Mouse (Mus musculus) neural tube, embryonic 14.5 days (tissue): ENCODE measurements at regions not wholly inside any gene's neighbourhood (a gene's known extent, or its start where the extent isn't known, plus 50 kb on each side); places are given as distances from the start of the nearest gene placed in this dataset.

Source experiments
- ATAC-seq: fragments of 200-750 bp; cut with Nextera tagmentation; 2 replicates; pipeline ENCODE4 v1.8.0; 2017; ENCODE audit warnings: low read depth, mild to moderate bottlenecking, moderate TSS enrichment, moderate library complexity
- H3K27ac ChIP-seq: fragments of 300-500 bp; sonication (generic); 2 replicates; pipeline ENCODE4 v1.5.1; 2014; ENCODE audit warnings: low read depth, mild to moderate bottlenecking, control low read depth, low read length, moderate library complexity, mixed read lengths
- H3K27me3 ChIP-seq: fragments of 300-500 bp; sonication (generic); 2 replicates; pipeline ENCODE4 v1.6.1; 2014; ENCODE audit warnings: low read length; ENCODE audit not compliant: control insufficient read depth, insufficient read depth
- H3K36me3 ChIP-seq: fragments of 300-500 bp; sonication (generic); 2 replicates; pipeline ENCODE4 v1.6.1; 2014; ENCODE audit warnings: low read length, mixed read lengths; ENCODE audit not compliant: control insufficient read depth, insufficient read depth
- H3K4me1 ChIP-seq: fragments of 300-500 bp; sonication (generic); 2 replicates; pipeline ENCODE4 v1.6.1; 2014; ENCODE audit warnings: low read length; ENCODE audit not compliant: control insufficient read depth, insufficient read depth
- H3K4me2 ChIP-seq: fragments of 300-500 bp; sonication (generic); 2 replicates; pipeline ENCODE4 v1.6.1; 2014; ENCODE audit warnings: mild to moderate bottlenecking, low read depth, low read length, control low read depth
- H3K4me3 ChIP-seq: fragments of 300-500 bp; sonication (generic); 2 replicates; pipeline ENCODE4 v1.5.1; 2014; ENCODE audit warnings: low read depth, low read length, control low read depth, mixed read lengths
- H3K9ac ChIP-seq: fragments of 300-500 bp; sonication (generic); replicated peaks from 2 replicates; pipeline ENCODE4 v1.6.1; 2014; ENCODE audit warnings: low read depth, mild to moderate bottlenecking, control low read depth, low read length, mixed read lengths
- H3K9me3 ChIP-seq: fragments of 300-500 bp; sonication (generic); 2 replicates; pipeline ENCODE4 v1.6.1; 2016; ENCODE audit warnings: low read length; ENCODE audit not compliant: control insufficient read depth
- WGBS: fragments of 180-500 bp; shearing (Covaris S2); extraction: QIAGEN DNeasy Blood & Tissue Kit; methylation state at CpG from one replicate; pipeline ENCODE4 v1.1.7; 2014; 5-methylcytosine and 5-hydroxymethylcytosine counted together

- Histone ChIP-seq H3K4me2 (no peak overlapping the region), H3K9ac (no peak overlapping the region), H3K4me1 (peaks cover 4% of the 10 kb centered on the region), H3K27ac (peak overlapping the region; percentile 7; the same call in 1 of the 2 replicates), H3K9me3 (no peaks in the 10 kb centered on the region), H3K27me3 (no peaks in the 10 kb centered on the region), H3K36me3 (no peaks in the 10 kb centered on the region), H3K4me3 (no peak overlapping the region)
- ATAC-seq, result peak; percentile 83
- WGBS, result 5% methylated on average over 10 of the region's 10 CpGs
Observed at GRCm38 (mm10) chr15:93062213-93063131, 212.5 kb downstream of the Gxylt1 start.

GRCm38 (mm10) chr15:93053471-93053870 lies 221.5 kb downstream of the Gxylt1 start:
- Histone ChIP-seq H3K4me1 (no peaks in the 10 kb centered on the region), H3K36me3 (no peaks in the 10 kb centered on the region), H3K9me3 (no peaks in the 10 kb centered on the region), H3K27ac (no peak overlapping the region), H3K27me3 (no peaks in the 10 kb centered on the region), H3K9ac (no peak overlapping the region), H3K4me3 (no peak overlapping the region), H3K4me2 (no peak overlapping the region)
- 90% methylated on average over 3 of the region's 3 CpGs for WGBS
- ATAC-seq, result no peak

GRCm38 (mm10) chr15:93027185-93027584 lies 247.8 kb downstream of the Gxylt1 start:
- WGBS, result 24% methylated on average over 6 of the region's 6 CpGs
- H3K4me2 ChIP-seq, result no peak overlapping the region
- no peaks in the 10 kb centered on the region; the same call in 1 of the 2 replicates for H3K4me1 ChIP-seq
- H3K9ac ChIP-seq, result no peak overlapping the region
- H3K27ac ChIP-seq, result no peak overlapping the region
- no peaks in the 10 kb centered on the region for H3K36me3 ChIP-seq
- H3K4me3 ChIP-seq, result no peak overlapping the region
- H3K9me3 ChIP-seq, result no peaks in the 10 kb centered on the region
- H3K27me3 ChIP-seq, result no peaks in the 10 kb centered on the region
- no peak for ATAC-seq

- no peak overlapping the region for H3K27ac ChIP-seq
- H3K27me3 ChIP-seq, result no peaks in the 10 kb centered on the region
- no peak for ATAC-seq
- no peaks in the 10 kb centered on the region for H3K9me3 ChIP-seq
- 69% methylated on average over 11 of the region's 11 CpGs for WGBS
- no peaks in the 10 kb centered on the region for H3K36me3 ChIP-seq
- H3K4me2 ChIP-seq, result no peak overlapping the region
- H3K9ac ChIP-seq, result no peak overlapping the region
- H3K4me3 ChIP-seq, result no peak overlapping the region
- H3K4me1 ChIP-seq, result no peaks in the 10 kb centered on the region; the same call in 1 of the 2 replicates
Observed at GRCm38 (mm10) chr15:93026456-93027078, 248.4 kb downstream of the Gxylt1 start.

- no peaks in the 10 kb centered on the region for H3K9me3 ChIP-seq
- no peak overlapping the region for H3K9ac ChIP-seq
- H3K36me3 ChIP-seq, result no peaks in the 10 kb centered on the region
- 56% methylated on average over 9 of the region's 9 CpGs for WGBS
- no peak overlapping the region for H3K4me2 ChIP-seq
- no peaks in the 10 kb centered on the region for H3K27me3 ChIP-seq
- H3K27ac ChIP-seq, result no peak overlapping the region
- H3K4me3 ChIP-seq, result no peak overlapping the region
- ATAC-seq, result no peak
- no peaks in the 10 kb centered on the region; the same call in 1 of the 2 replicates for H3K4me1 ChIP-seq
Observed at GRCm38 (mm10) chr15:93025791-93026190, 249.2 kb downstream of the Gxylt1 start.

GRCm38 (mm10) chr15:93024171-93024570 lies 250.8 kb downstream of the Gxylt1 start:
- Histone ChIP-seq H3K4me3 (no peak overlapping the region), H3K36me3 (no peaks in the 10 kb centered on the region), H3K27ac (no peak overlapping the region), H3K9me3 (no peaks in the 10 kb centered on the region), H3K4me2 (no peak overlapping the region), H3K4me1 (no peaks in the 10 kb centered on the region; the same call in 1 of the 2 replicates), H3K27me3 (no peaks in the 10 kb centered on the region), H3K9ac (no peak overlapping the region)
- 91% methylated on average over 6 of the region's 6 CpGs for WGBS
- ATAC-seq, result no peak

GRCm38 (mm10) chr15:93011166-93011565 lies 263.8 kb downstream of the Gxylt1 start:
- Histone ChIP-seq H3K9me3 (no peaks in the 10 kb centered on the region), H3K4me1 (no peaks in the 10 kb centered on the region), H3K27me3 (no peaks in the 10 kb centered on the region), H3K9ac (no peak overlapping the region), H3K36me3 (no peaks in the 10 kb centered on the region), H3K27ac (no peak overlapping the region), H3K4me3 (no peak overlapping the region), H3K4me2 (no peak overlapping the region)
- WGBS, result 37% methylated on average over 5 of the region's 5 CpGs
- ATAC-seq, result no peak

GRCm38 (mm10) chr15:93010629-93011028 lies 264.4 kb downstream of the Gxylt1 start:
- Histone ChIP-seq H3K36me3 (no peaks in the 10 kb centered on the region), H3K4me2 (no peak overlapping the region), H3K4me1 (no peaks in the 10 kb centered on the region), H3K27ac (no peak overlapping the region), H3K9ac (no peak overlapping the region), H3K27me3 (no peaks in the 10 kb centered on the region), H3K4me3 (no peak overlapping the region), H3K9me3 (no peaks in the 10 kb centered on the region)
- WGBS, result 9% methylated on average over 2 of the region's 2 CpGs
- no peak for ATAC-seq

- no peaks in the 10 kb centered on the region; the same call in 1 of the 2 replicates for H3K4me1 ChIP-seq
- H3K36me3 ChIP-seq, result no peaks in the 10 kb centered on the region
- no peak overlapping the region for H3K9ac ChIP-seq
- 63% methylated on average over 7 of the region's 7 CpGs for WGBS
- H3K4me3 ChIP-seq, result no peak overlapping the region
- H3K9me3 ChIP-seq, result no peaks in the 10 kb centered on the region
- no peak overlapping the region for H3K4me2 ChIP-seq
- ATAC-seq, result no peak
- H3K27me3 ChIP-seq, result no peaks in the 10 kb centered on the region
- no peak overlapping the region for H3K27ac ChIP-seq
Observed at GRCm38 (mm10) chr15:93005751-93006231, 269.2 kb downstream of the Gxylt1 start.
